Mouse (Mus musculus) left cerebral cortex, adult 9 months (tissue): ENCODE measurements at regions not wholly inside any gene's neighbourhood (a gene's known extent, or its start where the extent isn't known, plus 50 kb on each side); places are given as distances from the start of the nearest gene placed in this dataset.

Experiments
- DNase-seq, 2 experiments: peaks; one replicate each; pipeline ENCODE4 v3.0.0; 2022; ENCODE audit warnings: low spot score in 2 of 2

DNA sequence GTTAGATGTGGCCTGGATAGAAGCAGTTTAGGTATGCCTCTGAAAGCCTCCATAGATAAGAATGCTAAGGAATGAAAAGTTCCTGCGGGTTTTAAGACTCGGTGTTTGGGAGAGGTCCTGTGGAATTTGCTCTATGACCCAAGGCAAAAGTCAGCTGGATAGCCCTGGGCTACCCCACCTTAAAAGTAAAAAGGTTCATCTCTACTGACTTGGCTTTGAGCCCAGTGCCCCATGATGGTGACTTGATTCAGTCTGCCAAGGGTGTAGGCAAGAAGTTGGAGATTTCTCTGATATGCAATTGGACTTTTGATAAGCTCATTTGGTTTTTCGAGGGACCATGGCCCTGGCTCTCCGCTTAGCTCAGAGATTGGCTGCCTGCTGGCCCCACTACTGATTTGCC, 78.8 kb upstream of the Herc3 start:
- DNase-seq, result no peak

DNA sequence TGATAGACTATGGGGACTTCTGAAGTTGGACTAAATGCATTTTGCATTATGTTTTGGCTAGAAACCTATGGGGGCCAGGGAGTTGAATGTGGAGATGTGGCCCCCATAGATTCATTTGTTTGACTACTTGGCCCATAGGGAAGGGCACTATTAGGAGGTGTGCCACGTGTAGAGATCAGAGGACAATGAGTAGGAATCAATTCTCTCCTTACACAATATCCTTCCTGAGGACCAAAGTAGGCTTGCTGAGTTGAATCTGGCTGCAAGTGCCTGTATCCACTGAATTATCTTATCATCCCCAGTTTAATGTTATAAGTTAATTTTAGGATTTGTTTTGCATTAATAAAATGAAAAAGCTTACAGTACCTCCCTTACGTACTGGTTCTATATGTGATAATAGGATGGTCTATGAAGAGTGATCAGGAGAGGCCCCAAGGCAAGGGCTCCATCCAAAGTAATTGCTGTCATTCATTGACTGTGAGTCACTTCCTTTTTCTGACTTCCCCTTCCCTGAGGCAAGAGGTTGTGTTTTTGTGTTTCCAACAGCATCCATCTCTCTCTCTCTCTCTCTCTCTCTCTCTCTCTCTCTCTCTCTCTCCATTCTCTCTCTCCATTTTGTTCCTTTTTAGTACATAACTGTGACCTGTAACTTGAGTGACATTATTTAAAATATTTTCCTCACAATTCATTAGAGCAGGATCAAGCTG, 74.8 kb upstream of the Herc3 start:
- DNase-seq, result no peak

DNA sequence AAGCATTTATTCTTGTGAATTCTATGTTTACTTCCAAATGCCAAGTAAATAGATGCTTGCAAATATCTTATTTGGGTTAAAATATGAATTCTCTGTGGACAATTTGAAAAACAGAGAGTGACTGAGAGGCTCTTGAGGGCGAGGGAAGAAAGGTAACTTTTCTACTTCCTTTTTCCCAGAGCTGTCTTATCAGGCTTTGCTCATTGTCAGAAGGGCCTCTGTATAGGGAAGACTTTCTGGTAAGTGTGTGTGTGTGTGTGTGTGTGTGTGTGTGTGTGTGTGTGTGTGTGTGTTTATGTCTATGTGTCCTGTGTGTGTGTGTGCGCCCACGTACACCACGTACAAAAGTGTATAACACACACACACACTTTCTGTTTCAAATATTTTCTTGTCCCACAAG, 73.9 kb upstream of the Herc3 start:
- DNase-seq, result no peak

DNA sequence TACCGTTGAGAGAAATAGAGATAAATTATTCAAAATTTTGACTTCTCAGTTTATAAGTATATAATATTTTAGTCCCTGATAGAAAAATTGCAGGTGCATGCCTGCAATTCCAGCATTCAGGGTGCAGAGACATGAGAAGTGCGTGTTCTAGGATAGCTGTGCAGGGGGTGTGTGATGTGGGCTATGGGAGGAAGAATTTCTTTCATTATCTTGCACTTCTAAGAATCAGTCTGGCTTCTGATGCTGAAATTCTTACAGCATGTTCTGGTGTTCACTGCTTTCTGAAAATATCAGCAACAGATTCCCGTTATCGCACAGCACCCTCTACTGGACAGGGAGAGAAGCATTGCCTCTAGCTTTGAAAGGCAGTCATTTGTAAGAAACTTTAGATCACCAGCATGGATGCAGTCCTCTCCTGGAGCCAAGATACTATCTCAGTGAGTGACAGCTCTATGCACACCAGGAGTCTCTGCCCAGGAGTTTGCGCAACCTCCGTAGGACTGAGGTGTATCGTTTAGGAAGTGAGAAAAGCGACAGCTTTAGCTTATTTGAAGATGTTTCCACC, 60.5 kb upstream of the Herc3 start:
- peak in 1 of 2 experiments; percentile 43 for DNase-seq

DNA sequence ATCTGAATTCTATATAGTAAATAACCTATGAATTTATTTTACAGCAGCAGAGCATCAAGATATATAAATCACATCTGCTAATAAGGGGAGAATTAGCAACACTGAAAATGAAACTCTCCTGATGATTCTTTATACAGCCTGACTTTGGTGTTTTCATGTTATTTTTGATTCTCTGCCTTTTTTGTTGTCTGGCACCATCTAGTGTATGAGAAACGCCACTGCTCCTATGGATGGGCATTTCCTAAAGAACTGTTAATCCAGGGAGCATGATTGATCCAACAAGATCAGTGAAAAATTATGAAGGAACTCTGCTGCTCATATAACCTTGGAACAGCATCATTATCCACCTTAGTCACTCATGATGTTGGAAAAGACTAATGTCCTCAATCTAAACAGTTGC, 59.3 kb upstream of the Herc3 start:
- peak in 1 of 2 experiments; percentile 57 for DNase-seq
